12 mouse cellular contexts compared by ENCODE assay signal in genomic region chr14:76585831-76586405, GRCm38 (mm10). TPM values are rescaled to one million over a fixed set of nuclear protein-coding genes. Genes with fewer than 3 reads are reported as not detected.
DNase-seq lines count a peak whose midpoint lies in the region; ATAC-seq lines count a peak whose summit lies in the region.
"Had no signal": no experiment of that assay in that cellular context is flagged by ENCODE, and none has a peak within 500 bp of the region (broad histone marks: within the 10 kb centered on the region; RNA-seq: fewer than 3 reads in every experiment).

No protein-coding gene starts in this region.

- no peaks in the 10 kb centered on the region for H3K36me3 ChIP-seq in kidney, embryonic 14.5 days (ENCODE audit: control insufficient read depth, insufficient read depth, low read length)
- no peaks in the 10 kb centered on the region for H3K36me3 ChIP-seq in kidney, embryonic 15.5 days
- H3K36me3 ChIP-seq in liver, embryonic 16.5 days (ENCODE audit: control insufficient read depth, insufficient read depth): no peaks in the 10 kb centered on the region
- no peaks in the 10 kb centered on the region for H3K36me3 ChIP-seq in forebrain, embryonic 10.5 days (replicated peaks)
- H3K36me3 ChIP-seq: hindbrain, embryonic 13.5 days; midbrain, embryonic 13.5 days had no signal

- no peak overlapping the region for H3K27ac ChIP-seq in kidney, embryonic 14.5 days (ENCODE audit: low read depth, low read length)
- no peak overlapping the region for H3K27ac ChIP-seq in kidney, embryonic 15.5 days
- no peak overlapping the region for H3K27ac ChIP-seq in liver, embryonic 16.5 days (ENCODE audit: low read length)
- H3K27ac ChIP-seq in forebrain, embryonic 10.5 days: no peak overlapping the region
- H3K27ac ChIP-seq: hindbrain, embryonic 13.5 days; midbrain, embryonic 13.5 days had no signal

- DNase-seq in kidney, adult 18-20 months: no peak
- DNase-seq in ES-CJ7 (ENCODE audit: low read depth, low spot score): peak; percentile 62
- DNase-seq in left cerebral cortex, adult 9 months (ENCODE audit: low spot score in 2 of 2): no peak
- no peak for DNase-seq in forebrain, embryonic 10.5 days (ENCODE audit: extremely low spot score, low spot score)
- DNase-seq: cerebellum, adult 8-10 months; lung, embryonic 14.5 days; thymus, postnatal 4 days had no signal

- WGBS in kidney, embryonic 14.5 days: 34% methylated on average over 13 of the region's 13 CpGs
- WGBS in kidney, embryonic 15.5 days: 39% methylated on average over 13 of the region's 13 CpGs
- WGBS in liver, embryonic 16.5 days (ENCODE audit: insufficient replicate concordance): 51% methylated on average over 13 of the region's 13 CpGs
- WGBS in forebrain, embryonic 10.5 days: 51% methylated on average over 13 of the region's 13 CpGs

- ATAC-seq in kidney, embryonic 14.5 days (ENCODE audit: low FRiP score, low TSS enrichment): peak; percentile 32; the same call in 1 of the 2 replicates
- ATAC-seq in kidney, embryonic 15.5 days (replicated peaks; ENCODE audit: low FRiP score): no peak
- peak; percentile 80 for ATAC-seq in liver, embryonic 16.5 days (ENCODE audit: low read depth)
- ATAC-seq: midbrain, embryonic 13.5 days had no signal

- no peak overlapping the region for H3K9ac ChIP-seq in kidney, embryonic 14.5 days (ENCODE audit: low read depth, low read length)
- H3K9ac ChIP-seq in kidney, embryonic 15.5 days: no peak overlapping the region
- no peak overlapping the region for H3K9ac ChIP-seq in liver, embryonic 16.5 days (ENCODE audit: low read depth, low read length)
- H3K9ac ChIP-seq: hindbrain, embryonic 13.5 days; lung, embryonic 14.5 days; midbrain, embryonic 13.5 days had no signal

- peaks cover 7% of the 10 kb centered on the region; the same call in 1 of the 2 replicates for H3K4me1 ChIP-seq in kidney, embryonic 14.5 days (ENCODE audit: control insufficient read depth, insufficient read depth, low read length)
- peaks cover 16% of the 10 kb centered on the region for H3K4me1 ChIP-seq in kidney, embryonic 15.5 days
- peaks cover 4% of the 10 kb centered on the region for H3K4me1 ChIP-seq in liver, embryonic 16.5 days (ENCODE audit: control insufficient read depth, low read depth, low read length)
- H3K4me1 ChIP-seq in forebrain, embryonic 10.5 days: no peaks in the 10 kb centered on the region
- H3K4me1 ChIP-seq: hindbrain, embryonic 13.5 days; midbrain, embryonic 13.5 days had no signal

- no peaks in the 10 kb centered on the region for H3K9me3 ChIP-seq in kidney, embryonic 14.5 days (ENCODE audit: control insufficient read depth, low read length)
- 0 out of 2 replicates have a peak, but pooled peaks cover 2% of the 10 kb centered on the region for H3K9me3 ChIP-seq in kidney, embryonic 15.5 days (replicated peaks)
- H3K9me3 ChIP-seq in liver, embryonic 16.5 days (replicated peaks; ENCODE audit: control insufficient read depth, low read length): no peaks in the 10 kb centered on the region
- 0 out of 2 replicates have a peak, but pooled peaks cover 3% of the 10 kb centered on the region for H3K9me3 ChIP-seq in forebrain, embryonic 10.5 days
- H3K9me3 ChIP-seq: hindbrain, embryonic 13.5 days; midbrain, embryonic 13.5 days had no signal

- 0 out of 2 replicates have a peak overlapping the region, but pooled peaks have one; percentile 1 for H3K4me2 ChIP-seq in kidney, embryonic 14.5 days (replicated peaks; ENCODE audit: low read depth, low read length)
- H3K4me2 ChIP-seq in kidney, embryonic 15.5 days: peak overlapping the region; percentile 22
- peak overlapping the region; percentile 33 for H3K4me2 ChIP-seq in liver, embryonic 16.5 days (ENCODE audit: low read depth, low read length)
- H3K4me2 ChIP-seq: hindbrain, embryonic 13.5 days; lung, embryonic 14.5 days; midbrain, embryonic 13.5 days had no signal

- H3K27me3 ChIP-seq in kidney, embryonic 14.5 days (ENCODE audit: control insufficient read depth, insufficient read depth, low read length): no peaks in the 10 kb centered on the region
- H3K27me3 ChIP-seq in kidney, embryonic 15.5 days: no peaks in the 10 kb centered on the region
- no peaks in the 10 kb centered on the region for H3K27me3 ChIP-seq in liver, embryonic 16.5 days (ENCODE audit: control insufficient read depth, insufficient read depth, low read depth, low read length)
- no peaks in the 10 kb centered on the region for H3K27me3 ChIP-seq in forebrain, embryonic 10.5 days (ENCODE audit: poor library complexity, severe bottlenecking)
- H3K27me3 ChIP-seq: hindbrain, embryonic 13.5 days; midbrain, embryonic 13.5 days had no signal

- no peak overlapping the region for H3K4me3 ChIP-seq in kidney, embryonic 14.5 days (ENCODE audit: low read length)
- no peak overlapping the region for H3K4me3 ChIP-seq in kidney, embryonic 15.5 days (replicated peaks)
- 0 out of 2 replicates have a peak overlapping the region, but pooled peaks have one; percentile 19 for H3K4me3 ChIP-seq in liver, embryonic 16.5 days (ENCODE audit: low read depth, low read length)
- no peak overlapping the region for H3K4me3 ChIP-seq in forebrain, embryonic 10.5 days
- H3K4me3 ChIP-seq: hindbrain, embryonic 13.5 days; midbrain, embryonic 13.5 days had no signal

RNA-seq across cellular contexts. Expression of gene Serp2, which starts 29.2 kb away (rescaled TPM):
- 15.2 and 16.2 TPM in 2 replicates for polyA plus RNA-seq in kidney, embryonic 14.5 days (2014; fragmentation: Nextera tagmentation; extraction: Ambion mirVana)
- 10.3 and 11.1 TPM in 2 replicates for polyA plus RNA-seq in kidney, embryonic 15.5 days (2015; fragmentation: Nextera tagmentation; extraction: Ambion mirVana)
- polyA plus RNA-seq in liver, embryonic 16.5 days (2015; fragmentation: Nextera tagmentation; extraction: Ambion mirVana): 0.61 and 0.79 TPM in 2 replicates
- polyA plus RNA-seq in forebrain, embryonic 10.5 days (2016; fragmentation: Nextera tagmentation; extraction: Ambion mirVana): 24.9 and 25.2 TPM in 2 replicates
